Mouse (Mus musculus) midbrain, embryonic 13.5 days (tissue): ENCODE results near the gene Tmem259. TPM values are rescaled to one million over a fixed set of nuclear protein-coding genes. Genes with fewer than 3 reads are reported as not detected.

Source experiments
- ATAC-seq: fragments of 200-750 bp; cut with Nextera tagmentation; 2 replicates; pipeline ENCODE4 v1.8.0; 2017; ENCODE audit warnings: mild to moderate bottlenecking, moderate TSS enrichment, moderate library complexity
- H3K27ac ChIP-seq: fragments of 300-500 bp; sonication (generic); 2 replicates; pipeline ENCODE4 v1.5.1; 2015; ENCODE audit warnings: inconsistent platforms, mild to moderate bottlenecking, moderate library complexity
- H3K27me3 ChIP-seq: fragments of 300-500 bp; sonication (generic); 2 replicates; pipeline ENCODE4 v1.6.1; 2015; ENCODE audit warnings: mild to moderate bottlenecking, inconsistent platforms
- H3K36me3 ChIP-seq: fragments of 300-500 bp; sonication (generic); 2 replicates; pipeline ENCODE4 v1.6.1; 2015; ENCODE audit warnings: mild to moderate bottlenecking, inconsistent platforms
- H3K4me1 ChIP-seq: fragments of 300-500 bp; sonication (generic); replicated peaks from 2 replicates; pipeline ENCODE4 v1.6.1; 2015; ENCODE audit warnings: inconsistent platforms
- H3K4me2 ChIP-seq: fragments of 300-500 bp; sonication (generic); replicated peaks from 2 replicates; pipeline ENCODE4 v1.6.1; 2015; ENCODE audit warnings: moderate library complexity, mild to moderate bottlenecking, inconsistent platforms
- H3K4me3 ChIP-seq: fragments of 300-500 bp; sonication (generic); replicated peaks from 2 replicates; pipeline ENCODE4 v1.5.1; 2015; ENCODE audit warnings: mild to moderate bottlenecking, inconsistent platforms
- H3K9ac ChIP-seq: fragments of 300-500 bp; sonication (generic); replicated peaks from 2 replicates; pipeline ENCODE4 v1.6.1; 2015; ENCODE audit warnings: mild to moderate bottlenecking, inconsistent platforms
- H3K9me3 ChIP-seq: fragments of 300-500 bp; sonication (generic); 2 replicates; pipeline ENCODE4 v1.6.1; 2016; ENCODE audit warnings: mild to moderate bottlenecking, inconsistent platforms
- WGBS: fragments of 180-500 bp; shearing (Covaris S2); methylation state at CpG from one replicate; pipeline ENCODE4 v1.1.7; 2015; 5-methylcytosine and 5-hydroxymethylcytosine counted together
- polyA plus RNA-seq: library from polyadenylated mRNA; unstranded; fragments of >200 nt; fragmentation: Nextera tagmentation; extraction: Ambion mirVana; gene quantifications from 2 replicates; pipeline ENCODE4 v1.2.1, GENCODE M21; 2015

Tmem259 gene
- polyA plus RNA-seq = 13.7 and 16.7 TPM in 2 replicates

GRCm38 (mm10) chr10:79984195-79984816, at the start of gene Tmem259:
Tmem259 (minus strand) TSS chr10:79984330.
- Histone ChIP-seq H3K4me2 (peak within 1 kb of the TSS; percentile 96), H3K27ac (peak within 1 kb of the TSS; percentile 96), H3K9ac (peak within 1 kb of the TSS; percentile 85), H3K9me3 (no peaks in the 10 kb centered on the region), H3K4me1 (peaks cover 49% of the 10 kb centered on the region), H3K4me3 (peak within 1 kb of the TSS; percentile 80), H3K27me3 (peaks cover 28% of the 10 kb centered on the region), H3K36me3 (peaks cover 8% of the 10 kb centered on the region)
- peak; percentile 84 for ATAC-seq
- WGBS = under 1% methylated on average over 42 of the region's 49 CpGs

DNA sequence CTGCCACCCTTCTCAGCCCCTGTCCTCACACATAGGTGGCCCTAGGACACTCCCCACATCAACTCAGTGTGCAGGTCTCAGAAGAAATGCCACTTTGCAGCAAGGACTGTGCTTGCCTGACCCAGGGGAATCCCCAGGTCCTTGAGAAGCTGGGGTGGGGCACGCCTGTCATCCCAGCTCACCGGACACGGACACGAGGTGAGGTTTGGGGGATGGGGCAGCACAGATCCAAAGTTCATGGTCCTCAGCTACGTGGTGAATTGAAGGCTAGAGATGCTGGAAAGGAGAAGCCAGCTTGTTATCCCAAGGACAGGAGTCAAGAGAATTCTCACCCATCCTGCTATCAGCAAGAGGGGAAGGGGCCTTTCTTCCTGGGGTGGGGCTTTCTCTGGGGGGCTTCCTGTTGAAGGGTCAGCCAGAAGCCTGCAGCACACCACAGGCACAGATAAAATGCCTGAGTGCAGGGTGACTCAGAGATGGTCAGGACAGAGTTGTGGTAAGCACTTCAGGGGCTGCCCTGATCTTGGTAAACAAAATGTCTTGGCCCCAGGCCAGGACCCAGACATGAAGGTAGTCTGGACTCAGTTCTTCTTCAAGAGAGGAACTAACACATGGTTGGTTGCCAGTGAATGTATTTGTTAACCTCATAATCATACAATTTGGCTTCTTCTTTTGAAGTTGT, 48.8 kb upstream of the Tmem259 start:
- H3K4me2 ChIP-seq = no peak overlapping the region
- H3K4me1 ChIP-seq = peaks cover 9% of the 10 kb centered on the region
- H3K27me3 ChIP-seq = no peaks in the 10 kb centered on the region
- ATAC-seq = no peak
- H3K9me3 ChIP-seq = no peaks in the 10 kb centered on the region
- H3K9ac ChIP-seq = 0 out of 2 replicates have a peak overlapping the region, but pooled peaks have one; percentile 1
- H3K36me3 ChIP-seq = peaks cover 34% of the 10 kb centered on the region
- 63% methylated on average over 5 of the region's 5 CpGs for WGBS
- H3K27ac ChIP-seq = 0 out of 2 replicates have a peak overlapping the region, but pooled peaks have one; percentile 30
- H3K4me3 ChIP-seq = no peak overlapping the region

- no peak overlapping the region for H3K4me3 ChIP-seq
- H3K36me3 ChIP-seq = peaks cover 12% of the 10 kb centered on the region
- no peak overlapping the region for H3K27ac ChIP-seq
- WGBS = 85% methylated on average over 17 of the region's 17 CpGs
- H3K9ac ChIP-seq = no peak overlapping the region
- no peaks in the 10 kb centered on the region for H3K9me3 ChIP-seq
- no peaks in the 10 kb centered on the region for H3K4me1 ChIP-seq
- no peak for ATAC-seq
- H3K27me3 ChIP-seq = no peaks in the 10 kb centered on the region
- H3K4me2 ChIP-seq = no peak overlapping the region
Observed at GRCm38 (mm10) chr10:80030736-80031135, 46.6 kb upstream of the Tmem259 start.

DNA sequence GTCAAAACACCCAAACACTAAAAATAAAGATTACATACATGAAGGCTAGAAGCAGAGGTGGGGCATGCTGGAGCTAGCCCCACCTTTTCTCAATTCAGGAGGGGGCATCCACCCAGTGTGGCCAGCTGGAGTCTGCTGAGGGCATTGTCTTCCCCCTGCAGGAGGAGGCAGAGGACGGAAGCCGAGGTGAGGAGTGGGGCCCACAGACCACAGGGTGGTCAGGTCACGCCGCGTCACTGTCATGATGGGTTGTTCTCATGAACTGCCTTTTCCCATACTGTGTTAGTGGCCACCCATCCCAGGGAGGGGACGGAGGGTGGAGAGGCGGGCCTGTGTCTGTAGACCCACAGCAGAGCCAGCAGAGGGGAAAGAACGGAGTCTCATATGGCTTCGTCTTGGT, 46.1 kb upstream of the Tmem259 start:
- Histone ChIP-seq H3K36me3 (peaks cover 7% of the 10 kb centered on the region), H3K4me2 (no peak overlapping the region), H3K4me3 (no peak overlapping the region), H3K27ac (no peak overlapping the region), H3K9ac (no peak overlapping the region), H3K9me3 (no peaks in the 10 kb centered on the region), H3K4me1 (no peaks in the 10 kb centered on the region), H3K27me3 (no peaks in the 10 kb centered on the region)
- no peak for ATAC-seq
- 79% methylated on average over 9 of the region's 9 CpGs for WGBS

GRCm38 (mm10) chr10:80028521-80028846, 44.4 kb upstream of the Tmem259 start:
- no peaks in the 10 kb centered on the region for H3K27me3 ChIP-seq
- no peaks in the 10 kb centered on the region for H3K36me3 ChIP-seq
- H3K9me3 ChIP-seq = no peaks in the 10 kb centered on the region
- no peak overlapping the region for H3K4me2 ChIP-seq
- ATAC-seq = no peak
- H3K9ac ChIP-seq = no peak overlapping the region
- WGBS = 95% methylated on average over 13 of the region's 13 CpGs
- no peaks in the 10 kb centered on the region for H3K4me1 ChIP-seq
- H3K27ac ChIP-seq = no peak overlapping the region
- no peak overlapping the region for H3K4me3 ChIP-seq

- Histone ChIP-seq H3K27ac (no peak overlapping the region), H3K4me3 (no peak overlapping the region), H3K9ac (no peak overlapping the region), H3K4me2 (no peak overlapping the region), H3K36me3 (no peaks in the 10 kb centered on the region), H3K4me1 (no peaks in the 10 kb centered on the region), H3K9me3 (no peaks in the 10 kb centered on the region), H3K27me3 (no peaks in the 10 kb centered on the region)
- no peak for ATAC-seq
- WGBS = 79% methylated on average over 20 of the region's 20 CpGs
Observed at GRCm38 (mm10) chr10:80027681-80028520, 43.8 kb upstream of the Tmem259 start.

DNA sequence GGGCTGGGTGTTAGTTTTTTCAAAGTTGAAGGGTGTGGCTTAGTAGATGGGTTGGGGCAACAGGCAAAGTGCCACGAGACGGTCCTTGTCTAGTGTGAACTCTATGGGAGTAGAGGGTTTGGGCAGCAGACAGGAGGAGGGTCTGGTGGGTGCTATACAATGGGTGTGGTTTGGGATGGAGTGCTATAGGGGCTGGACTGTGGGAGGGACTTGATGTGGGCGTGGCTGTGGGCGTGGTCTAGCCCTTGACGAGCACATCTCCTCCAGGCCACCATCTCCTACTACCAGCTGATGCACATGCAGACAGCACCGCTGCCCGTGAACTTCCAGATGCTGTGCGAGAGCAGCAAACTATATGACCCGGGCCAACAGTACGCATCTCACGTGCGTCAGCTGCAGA, 41.8 kb upstream of the Tmem259 start:
- Histone ChIP-seq H3K9ac (no peak overlapping the region), H3K4me1 (no peaks in the 10 kb centered on the region), H3K27me3 (no peaks in the 10 kb centered on the region; the same call in 1 of the 2 replicates), H3K9me3 (no peaks in the 10 kb centered on the region), H3K36me3 (no peaks in the 10 kb centered on the region), H3K4me3 (no peak overlapping the region), H3K27ac (no peak overlapping the region), H3K4me2 (no peak overlapping the region)
- WGBS = 58% methylated on average over 12 of the region's 12 CpGs
- ATAC-seq = 0 out of 2 replicates have a peak, but pooled peaks have one; percentile 27

DNA sequence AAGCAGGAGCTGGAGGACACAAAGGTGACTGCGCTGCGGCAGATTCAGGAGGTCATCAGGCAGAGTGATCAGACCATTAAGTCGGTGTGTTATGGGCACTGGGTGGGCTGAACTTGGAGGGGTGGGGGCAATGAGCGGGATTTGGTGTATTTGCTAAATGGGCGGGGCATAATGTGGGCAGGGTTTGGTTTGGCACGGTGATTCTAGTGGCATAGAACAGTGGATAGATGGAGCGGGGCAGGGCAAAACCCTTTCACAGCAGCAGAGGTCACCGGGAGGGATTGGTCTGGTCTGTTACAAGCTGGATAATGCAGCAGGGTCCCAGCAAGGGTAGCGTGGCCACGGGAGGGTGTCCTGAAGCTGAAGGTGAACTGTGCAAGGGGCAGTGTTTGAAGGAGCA, 41.3 kb upstream of the Tmem259 start:
- H3K27me3 ChIP-seq = peaks cover 4% of the 10 kb centered on the region
- H3K27ac ChIP-seq = no peak overlapping the region
- no peaks in the 10 kb centered on the region for H3K4me1 ChIP-seq
- H3K36me3 ChIP-seq = no peaks in the 10 kb centered on the region
- H3K9me3 ChIP-seq = no peaks in the 10 kb centered on the region
- ATAC-seq = no peak
- H3K4me2 ChIP-seq = no peak overlapping the region
- WGBS = 83% methylated on average over 10 of the region's 10 CpGs
- H3K9ac ChIP-seq = no peak overlapping the region
- no peak overlapping the region for H3K4me3 ChIP-seq

GRCm38 (mm10) chr10:80025044-80025347, 40.9 kb upstream of the Tmem259 start:
- Histone ChIP-seq H3K27me3 (peaks cover 8% of the 10 kb centered on the region), H3K4me3 (no peak overlapping the region), H3K4me1 (peaks cover under 1% of the 10 kb centered on the region; the same call in 1 of the 2 replicates), H3K9ac (no peak overlapping the region), H3K27ac (no peak overlapping the region), H3K9me3 (no peaks in the 10 kb centered on the region), H3K4me2 (no peak overlapping the region), H3K36me3 (no peaks in the 10 kb centered on the region)
- no peak for ATAC-seq
- 61% methylated on average over 4 of the region's 4 CpGs for WGBS

GRCm38 (mm10) chr10:80024229-80025043, 40.3 kb upstream of the Tmem259 start:
- H3K9ac ChIP-seq = no peak overlapping the region
- WGBS = 78% methylated on average over 15 of the region's 15 CpGs
- H3K27me3 ChIP-seq = peaks cover 14% of the 10 kb centered on the region
- peak overlapping the region; percentile 14; the same call in 1 of the 2 replicates for H3K27ac ChIP-seq
- H3K4me2 ChIP-seq = no peak overlapping the region
- no peak overlapping the region for H3K4me3 ChIP-seq
- H3K9me3 ChIP-seq = no peaks in the 10 kb centered on the region
- ATAC-seq = no peak
- peaks cover 6% of the 10 kb centered on the region for H3K4me1 ChIP-seq
- H3K36me3 ChIP-seq = no peaks in the 10 kb centered on the region

DNA sequence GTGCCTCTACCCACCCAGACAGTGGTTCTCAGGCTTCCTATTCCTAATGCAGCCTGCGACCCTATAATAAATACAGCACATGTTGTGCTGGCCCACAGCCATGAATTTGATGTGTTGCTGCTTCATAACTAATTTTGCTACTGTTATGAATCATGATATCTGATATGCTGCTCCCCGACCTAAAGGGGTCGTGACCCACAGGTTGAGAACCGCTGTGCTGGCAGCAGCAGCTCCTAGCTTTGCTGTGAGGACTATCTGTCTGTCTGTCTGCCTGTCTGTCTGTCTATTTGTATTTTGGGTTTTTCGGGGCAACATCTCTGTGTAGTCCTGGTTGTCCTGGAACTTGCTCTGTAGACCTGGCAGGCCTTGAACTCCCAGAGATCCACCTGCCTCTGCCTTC, 39.6 kb upstream of the Tmem259 start:
- 84% methylated on average over 5 of the region's 5 CpGs for WGBS
- ATAC-seq = no peak
- peaks cover 8% of the 10 kb centered on the region for H3K4me1 ChIP-seq

More for the DNA sequence above, 39.6 kb upstream of the Tmem259 start:
- Histone ChIP-seq H3K4me2 (no peak overlapping the region), H3K36me3 (no peaks in the 10 kb centered on the region), H3K4me3 (no peak overlapping the region), H3K27ac (no peak overlapping the region), H3K27me3 (peaks cover 21% of the 10 kb centered on the region), H3K9ac (no peak overlapping the region), H3K9me3 (no peaks in the 10 kb centered on the region)
